Mouse (Mus musculus): ENCODE results near the gene Rbfox1. TPM values are rescaled to one million over a fixed set of nuclear protein-coding genes. Genes with fewer than 3 reads are reported as not detected.

Rbfox1 gene
- total and polyA plus RNA-seq, 3 experiments: not detected

DNA sequence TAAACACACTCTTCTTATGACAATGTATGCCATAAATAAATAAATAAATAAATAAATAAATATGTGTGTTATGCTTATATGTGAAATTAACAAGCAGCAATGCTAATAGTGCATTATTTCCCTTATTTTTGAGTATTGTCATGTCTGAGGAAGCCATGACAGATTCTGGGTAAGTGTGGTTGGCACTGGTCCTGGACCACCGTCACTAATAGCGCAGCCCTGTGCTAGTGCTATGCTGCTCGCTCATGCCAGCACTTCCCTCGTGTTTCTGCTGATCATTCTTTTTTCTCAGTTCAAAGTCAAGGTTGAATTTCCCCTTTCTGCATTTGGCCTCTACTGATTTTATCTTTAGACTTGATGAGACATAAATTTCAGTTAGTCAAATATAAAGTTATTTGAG lies 398.3 kb downstream of the Rbfox1 start:
- no peaks in the 10 kb centered on the region for H3K9me3 ChIP-seq (replicated peaks; ENCODE audit: insufficient read depth, low read length)

DNA sequence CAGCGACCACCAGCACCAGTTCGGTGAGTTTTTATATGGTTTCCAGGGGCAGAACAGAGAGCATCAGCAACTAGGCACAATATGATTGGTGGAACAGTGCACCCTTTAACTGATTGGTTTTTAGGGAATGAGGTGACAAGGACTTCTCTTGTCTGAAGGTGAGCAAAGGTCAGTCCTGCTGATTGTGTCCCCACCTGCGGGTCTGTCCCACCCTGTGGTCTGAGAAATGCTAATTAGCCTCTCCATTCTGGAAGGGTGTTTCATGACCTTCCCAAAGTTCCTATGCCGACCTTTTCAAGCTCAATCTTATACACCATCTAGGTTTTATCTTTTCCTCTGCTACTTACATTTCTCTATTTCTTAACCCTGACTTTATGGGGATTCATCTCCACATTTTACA lies 399.2 kb downstream of the Rbfox1 start:
- Histone ChIP-seq H3K27ac (ENCODE audit: control insufficient read depth, low read depth, low read length) (no peak overlapping the region), H3K27me3 (ENCODE audit: control insufficient read depth in 1 of 2, insufficient read depth in 2 of 2, low read length in 2 of 2) (no peaks in the 10 kb centered on the region), H3K9me3 (replicated peaks; ENCODE audit: insufficient read depth, low read length) (no peaks in the 10 kb centered on the region), H3K79me2 (ENCODE audit: control insufficient read depth, insufficient read depth, low read length, poor library complexity) (no peaks in the 10 kb centered on the region), H3K4me1 (ENCODE audit: control insufficient read depth in 1 of 2, insufficient read depth in 2 of 2, low read length in 2 of 2) (no peaks in the 10 kb centered on the region), H3K36me3 (ENCODE audit: control insufficient read depth in 1 of 2, insufficient read depth in 2 of 2, low read length in 2 of 2) (no peaks in the 10 kb centered on the region), H3K9ac (ENCODE audit: control insufficient read depth, low read depth, low read length, poor library complexity, severe bottlenecking) (no peak overlapping the region), H3K4me3 (ENCODE audit: control insufficient read depth in 1 of 2, insufficient read depth in 1 of 2, low read depth in 2 of 2, low read length in 2 of 2) (no peak overlapping the region)
- no peak for DNase-seq (ENCODE audit: low read depth, low spot score)
- no peak for TF ChIP-seq KAT2A (conservative IDR thresholded peaks at IDR 0.05; ENCODE audit: low read depth, low read length)

More for the DNA sequence above, 398.3 kb downstream of the Rbfox1 start:
- Histone ChIP-seq H3K9ac (ENCODE audit: control insufficient read depth, low read depth, low read length, poor library complexity, severe bottlenecking) (no peak overlapping the region), H3K27me3 (ENCODE audit: control insufficient read depth in 1 of 2, insufficient read depth in 2 of 2, low read length in 2 of 2) (no peaks in the 10 kb centered on the region), H3K4me1 (ENCODE audit: control insufficient read depth in 1 of 2, insufficient read depth in 2 of 2, low read length in 2 of 2) (no peaks in the 10 kb centered on the region), H3K79me2 (ENCODE audit: control insufficient read depth, insufficient read depth, low read length, poor library complexity) (no peaks in the 10 kb centered on the region), H3K27ac (ENCODE audit: control insufficient read depth, low read depth, low read length) (no peak overlapping the region), H3K4me3 (ENCODE audit: control insufficient read depth in 1 of 2, insufficient read depth in 1 of 2, low read depth in 2 of 2, low read length in 2 of 2) (no peak overlapping the region), H3K36me3 (ENCODE audit: control insufficient read depth in 1 of 2, insufficient read depth in 2 of 2, low read length in 2 of 2) (no peaks in the 10 kb centered on the region)
- no peak for DNase-seq (ENCODE audit: low read depth, low spot score)
- TF ChIP-seq CHD1 (IDR thresholded peaks at IDR 0.05; ENCODE audit: low read depth, low read length) (no peak), GATA1 (IDR thresholded peaks at IDR 0.05; ENCODE audit: low read depth, low read length) (no peak), CHD2 (IDR thresholded peaks at IDR 0.05; ENCODE audit: low read length) (no peak), MYB (IDR thresholded peaks at IDR 0.05; ENCODE audit: low read depth, low read length) (no peak)

DNA sequence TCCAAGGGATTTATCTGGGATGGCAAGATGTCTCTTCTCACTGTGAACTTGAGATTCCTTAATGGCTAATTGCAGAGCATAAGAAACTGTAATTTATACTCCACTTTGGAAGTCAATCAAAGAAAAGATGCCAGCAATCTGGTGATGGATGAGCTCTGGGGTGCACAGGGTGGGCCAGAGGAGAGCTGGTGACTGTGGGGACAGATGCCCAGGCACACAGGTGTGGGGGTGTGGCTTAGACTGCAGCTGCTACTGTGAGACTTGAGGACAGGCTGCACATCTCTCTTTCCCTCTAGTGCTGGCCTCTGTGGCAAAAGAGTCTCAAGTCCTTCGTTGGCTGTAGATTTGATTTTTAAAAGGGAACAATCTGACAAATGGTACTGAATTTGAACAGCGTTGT lies 402.5 kb downstream of the Rbfox1 start:
- Histone ChIP-seq H3K9me3 (replicated peaks; ENCODE audit: insufficient read depth, low read length) (no peaks in the 10 kb centered on the region), H3K27ac (ENCODE audit: control insufficient read depth, low read depth, low read length) (no peak overlapping the region), H3K9ac (ENCODE audit: control insufficient read depth, low read depth, low read length, poor library complexity, severe bottlenecking) (no peak overlapping the region)

DNA sequence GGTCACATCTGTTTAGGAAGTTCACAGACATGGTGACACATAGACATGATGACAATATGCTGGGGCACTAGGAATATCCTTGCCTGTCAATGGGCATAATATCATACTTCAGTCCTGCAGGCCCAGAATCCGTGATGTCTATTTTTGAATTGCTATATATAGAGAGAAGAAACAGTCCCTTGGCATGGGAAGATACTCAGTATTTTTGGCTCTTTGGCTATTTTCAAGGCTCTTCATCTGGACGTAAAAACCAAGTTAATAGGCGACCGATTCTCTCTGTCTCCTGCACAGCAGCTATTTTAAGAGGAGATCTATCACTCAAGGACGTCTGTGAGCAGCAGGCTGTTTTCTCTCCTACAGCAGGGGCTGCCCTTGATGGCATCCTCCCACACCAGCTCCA lies 415.0 kb downstream of the Rbfox1 start:
- no peak overlapping the region for H3K9ac ChIP-seq (ENCODE audit: control insufficient read depth, low read depth, low read length, poor library complexity, severe bottlenecking)
- H3K27ac ChIP-seq (ENCODE audit: control insufficient read depth, low read depth, low read length): no peak overlapping the region
- no peaks in the 10 kb centered on the region for H3K4me1 ChIP-seq (ENCODE audit: control insufficient read depth in 1 of 2, insufficient read depth in 2 of 2, low read length in 2 of 2)
- no peaks in the 10 kb centered on the region for H3K27me3 ChIP-seq (ENCODE audit: control insufficient read depth in 1 of 2, insufficient read depth in 2 of 2, low read length in 2 of 2)
- TF ChIP-seq ZC3H11A (IDR thresholded peaks at IDR 0.05; ENCODE audit: low read depth, low read length) (no peak), ZNF384 (IDR thresholded peaks at IDR 0.05; ENCODE audit: low read depth, low read length) (no peak), MXI1 (IDR thresholded peaks at IDR 0.05; ENCODE audit: low read depth, low read length) (no peak), TBP (IDR thresholded peaks at IDR 0.05; ENCODE audit: low read depth, low read length) (no peak), USF1 (IDR thresholded peaks at IDR 0.05; ENCODE audit: low read depth, low read length) (no peak), EP300 (IDR thresholded peaks at IDR 0.05; ENCODE audit: low read depth in 1 of 2, low read length in 2 of 2) (no peak), MAZ (IDR thresholded peaks at IDR 0.05; ENCODE audit: low read depth, low read length) (no peak)
- no peaks in the 10 kb centered on the region for H3K36me3 ChIP-seq (ENCODE audit: control insufficient read depth in 1 of 2, insufficient read depth in 2 of 2, low read length in 2 of 2)
- H3K9me3 ChIP-seq (replicated peaks; ENCODE audit: insufficient read depth, low read length): no peaks in the 10 kb centered on the region
- H3K79me2 ChIP-seq (ENCODE audit: control insufficient read depth, insufficient read depth, low read length, poor library complexity): no peaks in the 10 kb centered on the region
- no peak overlapping the region for H3K4me3 ChIP-seq (ENCODE audit: control insufficient read depth in 1 of 2, insufficient read depth in 1 of 2, low read depth in 2 of 2, low read length in 2 of 2)
- DNase-seq (ENCODE audit: low read depth, low spot score): no peak

More for the DNA sequence above, 402.5 kb downstream of the Rbfox1 start:
- no peak for DNase-seq (ENCODE audit: low read depth, low spot score)
- Histone ChIP-seq H3K4me3 (ENCODE audit: control insufficient read depth in 1 of 2, insufficient read depth in 1 of 2, low read depth in 2 of 2, low read length in 2 of 2) (no peak overlapping the region), H3K4me1 (ENCODE audit: control insufficient read depth in 1 of 2, insufficient read depth in 2 of 2, low read length in 2 of 2) (no peaks in the 10 kb centered on the region), H3K36me3 (ENCODE audit: control insufficient read depth in 1 of 2, insufficient read depth in 2 of 2, low read length in 2 of 2) (no peaks in the 10 kb centered on the region), H3K79me2 (ENCODE audit: control insufficient read depth, insufficient read depth, low read length, poor library complexity) (no peaks in the 10 kb centered on the region), H3K27me3 (ENCODE audit: control insufficient read depth in 1 of 2, insufficient read depth in 2 of 2, low read length in 2 of 2) (no peaks in the 10 kb centered on the region)
- TF ChIP-seq MAX (IDR thresholded peaks at IDR 0.05; ENCODE audit: low read length): no peak
- TF ChIP-seq SMC3 (IDR thresholded peaks at IDR 0.05; ENCODE audit: low read depth, low read length): no peak
- TF ChIP-seq ETS1 (IDR thresholded peaks at IDR 0.05; ENCODE audit: low read depth, low read length): no peak
- TF ChIP-seq USF2 (IDR thresholded peaks at IDR 0.05; ENCODE audit: borderline replicate concordance in 1 of 2, insufficient read depth in 1 of 2, low read depth in 1 of 2, low read length in 2 of 2): no peak
- no peak for TF ChIP-seq ZMIZ1 (IDR thresholded peaks at IDR 0.05; ENCODE audit: low read depth, low read length)
- no peak for TF ChIP-seq E2F4 (IDR thresholded peaks at IDR 0.05; ENCODE audit: borderline replicate concordance, low read depth, low read length)
- TF ChIP-seq NELFE (IDR thresholded peaks at IDR 0.05; ENCODE audit: low read depth, low read length): no peak
- TF ChIP-seq MYC (IDR thresholded peaks at IDR 0.05; ENCODE audit: low read depth, low read length): no peak
